Mouse (Mus musculus) kidney, postnatal 4 days (tissue): ENCODE results near the gene Tanc2.

Source experiments
- DNase-seq, 2 experiments: peaks; one replicate each; pipeline ENCODE4 v3.0.0; 2021; ENCODE audit warnings: mixed read lengths in 2 of 2

Tanc2 gene

GRCm38 (mm10) chr11:105589877-105590641, at the start of gene Tanc2:
Gene Tanc2 (plus strand): TSS chr11:105589986.
- DNase-seq = peak; percentile 73 to 80

- DNase-seq = no peak
Observed at GRCm38 (mm10) chr11:105540781-105541180, 49.0 kb upstream of the Tanc2 start.

- DNase-seq = no peak
Observed at GRCm38 (mm10) chr11:105541366-105541765, 48.4 kb upstream of the Tanc2 start.

DNA sequence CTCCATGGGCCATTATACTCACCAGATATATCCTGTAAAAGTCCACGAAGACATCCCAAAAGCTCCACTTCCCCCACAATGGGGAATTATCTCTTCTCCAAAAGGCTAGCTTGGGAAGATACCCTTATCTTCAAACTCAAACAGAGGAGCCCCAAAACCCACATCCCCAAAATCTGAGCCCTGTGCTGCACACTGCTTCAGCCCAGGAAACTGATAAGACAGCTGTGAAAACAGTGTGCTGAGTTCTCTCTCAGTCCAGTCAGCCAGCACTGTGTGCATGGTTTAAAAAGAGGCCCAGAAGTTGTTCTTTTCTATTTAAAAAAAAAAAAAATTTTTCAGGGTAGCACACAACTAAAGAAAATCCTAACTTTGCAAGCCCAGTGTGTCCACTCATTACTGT, 47.7 kb upstream of the Tanc2 start:
- DNase-seq = no peak

DNA sequence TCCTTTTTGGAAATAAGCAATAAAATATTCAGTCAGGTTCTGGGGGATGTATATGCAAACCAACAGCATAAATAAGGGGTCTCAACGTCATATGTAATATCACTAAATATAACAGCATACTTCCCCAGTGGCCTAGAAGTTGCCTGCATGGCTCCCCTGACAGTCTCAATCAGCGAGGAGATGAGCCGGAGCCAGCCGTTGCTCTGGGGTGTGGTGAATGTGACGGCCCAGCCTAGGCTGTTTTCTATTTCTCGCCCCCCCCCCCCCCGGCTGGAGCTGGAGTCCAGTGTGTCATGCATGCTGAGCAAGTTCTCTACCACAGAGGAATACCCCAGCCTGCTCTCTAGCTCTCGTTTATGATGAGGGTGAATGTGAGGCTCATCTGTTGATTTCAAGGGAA, 44.0 kb upstream of the Tanc2 start:
- DNase-seq = no peak

DNA sequence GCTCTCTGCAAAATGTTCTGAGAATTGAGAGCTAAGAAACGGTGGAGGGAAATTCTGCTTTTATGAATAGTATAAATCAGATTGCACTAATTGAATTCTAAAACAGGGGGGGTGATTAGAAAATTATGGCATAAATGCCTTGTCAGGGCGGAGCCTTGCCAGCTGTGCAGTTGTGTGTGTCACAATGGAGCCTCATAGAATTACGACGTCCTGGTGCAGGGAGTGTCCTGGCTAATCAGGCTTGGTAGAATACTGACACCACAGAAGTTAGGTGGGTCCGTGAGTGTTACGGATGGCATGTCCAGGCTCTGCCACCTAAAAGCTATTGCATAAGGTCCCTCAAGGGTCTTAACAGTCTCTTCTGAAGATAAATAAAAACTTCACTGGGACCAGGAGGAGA, 43.4 kb upstream of the Tanc2 start:
- peak; percentile 36 to 39 for DNase-seq

DNA sequence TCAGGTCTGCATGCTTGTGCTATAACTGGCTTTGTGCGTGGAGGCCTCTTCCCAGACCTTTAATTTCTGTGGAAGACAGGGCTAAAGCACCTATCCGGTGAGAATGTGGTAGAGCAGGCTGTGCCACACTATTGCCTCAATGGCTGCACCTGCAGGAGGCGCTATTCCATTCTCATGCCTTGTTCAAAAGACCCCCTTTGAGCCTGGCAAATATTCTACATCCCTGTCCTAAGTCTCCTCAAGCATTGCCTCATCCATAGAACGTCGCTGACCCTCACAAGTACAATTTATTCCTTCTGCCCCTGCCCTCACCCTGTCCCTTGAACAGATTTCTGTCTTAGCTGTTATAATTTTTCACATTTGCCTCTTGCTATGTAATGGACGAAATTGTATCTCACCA, 41.4 kb upstream of the Tanc2 start:
- no peak for DNase-seq

GRCm38 (mm10) chr11:105549164-105550121, 40.3 kb upstream of the Tanc2 start:
- peak; percentile 40 to 57 for DNase-seq

GRCm38 (mm10) chr11:105557285-105557684, 32.5 kb upstream of the Tanc2 start:
- no peak for DNase-seq

DNA sequence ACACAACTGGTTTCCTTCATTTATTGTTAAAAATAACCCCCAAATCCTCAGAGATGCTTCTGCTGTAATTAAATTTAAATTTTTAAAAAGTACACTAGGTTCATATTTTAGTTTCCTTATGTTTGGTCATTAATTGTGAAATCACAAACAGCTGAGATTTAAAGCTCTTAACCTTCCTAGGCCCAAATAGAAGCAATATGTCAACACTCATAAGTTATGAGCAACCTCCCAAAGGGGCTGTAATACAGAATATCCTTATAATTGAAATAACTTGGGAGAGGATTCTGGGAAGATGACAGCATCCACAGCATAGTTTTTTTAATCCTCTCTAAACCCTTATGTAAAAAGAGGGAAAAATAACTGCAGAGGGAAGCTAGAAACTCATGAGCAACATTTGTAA, 31.7 kb upstream of the Tanc2 start:
- no peak for DNase-seq

GRCm38 (mm10) chr11:105558803-105559505, 30.8 kb upstream of the Tanc2 start:
- DNase-seq = no peak

- DNase-seq = no peak
Observed at GRCm38 (mm10) chr11:105563546-105563945, 26.2 kb upstream of the Tanc2 start.

- DNase-seq = no peak
Observed at GRCm38 (mm10) chr11:105567221-105567641, 22.6 kb upstream of the Tanc2 start.

GRCm38 (mm10) chr11:105571996-105572395, 17.8 kb upstream of the Tanc2 start:
- DNase-seq = no peak

GRCm38 (mm10) chr11:105574241-105574640, 15.5 kb upstream of the Tanc2 start:
- peak; percentile 21 to 47 for DNase-seq

DNA sequence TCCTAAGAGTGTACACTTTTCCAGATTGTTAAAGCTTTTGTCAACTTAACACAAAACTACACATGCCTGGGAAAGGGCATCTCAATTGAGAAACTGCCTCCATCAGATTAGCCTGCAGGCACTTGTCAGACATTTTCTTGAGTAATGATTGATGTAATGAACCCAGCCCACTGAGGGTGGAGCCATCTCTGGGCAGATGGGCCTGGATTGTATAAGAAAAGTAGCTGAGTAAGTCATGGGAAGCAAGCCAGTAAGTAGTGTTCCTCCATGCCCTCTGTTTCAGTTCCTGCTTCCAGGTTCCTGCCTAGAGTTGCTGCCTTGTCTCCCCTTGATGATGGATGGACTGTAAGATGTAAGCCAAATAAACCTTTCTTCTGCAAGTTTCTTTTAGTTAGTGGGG, 12.6 kb upstream of the Tanc2 start:
- no peak for DNase-seq

DNA sequence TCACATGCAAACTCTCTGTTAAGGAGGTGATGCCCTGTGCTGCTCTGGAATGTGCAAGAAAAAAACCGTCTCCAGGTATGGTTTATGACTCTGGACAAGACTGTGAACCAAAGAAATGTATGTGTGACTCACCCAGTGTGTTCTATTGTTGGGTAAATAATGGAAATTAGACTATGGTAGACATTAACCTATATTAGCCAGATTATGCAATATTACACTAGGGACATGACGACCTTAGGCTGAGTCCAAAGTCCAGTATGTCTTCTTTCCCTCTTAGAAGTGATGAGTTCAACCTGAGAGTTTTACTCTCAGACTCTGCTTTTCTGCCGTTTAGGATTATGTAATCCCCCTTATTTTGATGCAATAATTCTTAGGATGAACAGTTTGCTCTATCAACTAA, 7.8 kb upstream of the Tanc2 start:
- no peak for DNase-seq

- DNase-seq = peak; percentile 93 to 95
Observed at GRCm38 (mm10) chr11:105589231-105589876, 432 bp upstream of the Tanc2 start.

GRCm38 (mm10) chr11:105591905-105592304, 2.1 kb downstream of the Tanc2 start:
- peak; percentile 27 to 45 for DNase-seq

GRCm38 (mm10) chr11:105602177-105602576, 12.4 kb downstream of the Tanc2 start:
- DNase-seq = no peak

DNA sequence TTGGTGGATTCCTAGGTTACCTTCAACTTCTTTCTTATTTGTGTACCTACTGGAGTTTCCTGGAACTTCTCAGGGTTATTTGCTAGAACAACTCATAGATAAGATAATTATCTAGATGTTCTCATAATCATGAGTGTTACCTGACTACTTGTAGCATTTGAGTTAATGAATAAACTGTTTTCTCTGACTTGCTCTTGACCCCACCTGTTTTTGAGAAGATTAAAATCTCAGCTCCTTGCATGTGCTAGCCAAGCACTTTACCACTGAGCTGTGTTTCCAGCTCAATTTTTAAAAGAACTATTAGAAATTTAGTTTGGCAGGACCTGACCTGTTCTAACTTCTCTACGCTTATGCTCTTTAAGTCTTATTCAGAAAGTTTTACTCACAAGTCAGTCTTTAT, 36.4 kb downstream of the Tanc2 start:
- DNase-seq = no peak

DNA sequence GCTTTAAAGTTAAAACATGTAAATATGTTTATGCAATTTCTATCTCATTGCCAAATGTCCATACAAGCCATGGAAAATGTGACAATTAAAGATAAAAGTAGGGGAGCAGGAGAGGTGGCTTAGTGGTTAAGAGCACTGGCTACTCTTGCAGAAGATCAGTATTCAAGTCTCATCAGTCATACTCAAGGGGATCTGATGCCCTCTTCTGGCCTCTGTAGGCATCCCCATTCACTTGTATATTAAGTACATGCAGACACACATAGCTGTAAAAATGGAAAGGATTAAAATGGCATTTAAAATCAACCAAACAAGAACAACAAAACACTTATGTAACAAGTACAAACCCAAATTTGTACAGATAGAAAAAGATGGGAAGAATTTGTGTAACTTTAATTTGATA, 54.2 kb downstream of the Tanc2 start:
- no peak for DNase-seq

GRCm38 (mm10) chr11:105648026-105648425, 58.2 kb downstream of the Tanc2 start:
- DNase-seq = no peak
